Mouse (Mus musculus): ENCODE results near the gene Hexim2. TPM values are rescaled to one million over a fixed set of nuclear protein-coding genes. Genes with fewer than 3 reads are reported as not detected.
A peak's percentile ranks its signal among the peaks of the same experiment; 100 is the strongest.

Gene Hexim2
- polyA plus RNA-seq, 1 experiment from 2014 or later, result 8.8 TPM

DNA sequence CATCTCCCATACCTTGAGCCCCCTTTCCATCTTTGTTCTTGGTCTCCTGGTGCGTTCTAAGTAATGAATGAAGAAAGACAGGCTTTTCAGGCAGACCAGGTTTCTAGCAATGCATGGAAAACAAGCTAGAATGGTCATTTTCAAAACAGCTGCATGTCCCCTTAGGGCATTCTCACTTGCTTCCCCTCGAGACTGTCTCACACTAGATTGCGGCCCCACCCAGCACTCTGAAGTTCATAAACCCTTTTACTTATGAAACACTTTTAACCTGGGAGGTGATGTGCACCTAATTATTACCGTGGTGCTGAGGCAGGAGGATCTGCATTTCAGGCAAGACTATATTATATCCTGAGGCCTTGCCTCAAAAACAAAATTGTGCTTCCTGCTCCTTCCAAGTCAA, 18.5 kb upstream of the Hexim2 start:
- no peaks in the 10 kb centered on the region; the same call in 1 of the 2 replicates for H3K36me3 ChIP-seq
- H3K9me3 ChIP-seq, result no peaks in the 10 kb centered on the region
- no peak overlapping the region for H3K9ac ChIP-seq
- WGBS, result 73% methylated on average over 4 of the region's 4 CpGs
- H3K4me1 ChIP-seq (replicated peaks), result peaks cover 25% of the 10 kb centered on the region
- H3K4me3 ChIP-seq (replicated peaks), result no peak overlapping the region
- ATAC-seq, result no peak
- no peak overlapping the region for H3K27ac ChIP-seq
- H3K4me2 ChIP-seq (replicated peaks), result no peak overlapping the region
- H3K27me3 ChIP-seq (replicated peaks), result no peaks in the 10 kb centered on the region

DNA sequence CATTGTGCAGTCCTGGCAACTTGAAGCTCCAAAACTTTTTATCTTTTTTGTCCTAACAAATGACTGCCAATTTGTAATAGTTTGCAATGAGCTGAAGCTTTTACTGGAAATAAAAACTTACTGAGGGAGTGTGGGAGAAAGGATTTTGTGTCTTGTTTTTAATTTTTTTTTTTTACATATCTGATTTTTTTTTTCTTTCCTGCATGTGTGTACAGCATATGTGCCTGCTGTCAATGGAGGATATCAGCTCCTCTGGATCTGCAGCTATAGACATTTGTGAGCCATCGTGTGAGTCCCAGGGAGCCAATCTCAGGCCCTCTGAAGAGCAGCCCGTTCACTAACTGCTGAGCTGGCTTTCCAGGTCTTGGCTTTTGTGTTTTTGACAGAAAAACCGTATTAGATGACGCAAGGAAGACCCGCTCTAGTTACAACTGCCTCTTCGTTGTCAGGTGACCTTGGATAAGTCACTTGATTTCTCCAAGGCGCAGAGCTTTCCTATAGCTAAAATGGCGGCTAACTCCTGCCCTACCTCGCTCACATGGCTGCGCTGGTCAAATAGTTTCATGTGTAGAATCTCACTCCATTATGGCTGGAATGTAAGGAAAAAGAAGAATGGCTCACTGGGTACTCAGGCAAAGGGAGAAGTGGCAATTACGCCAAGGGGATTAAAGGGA, 17.8 kb upstream of the Hexim2 start:
- Histone ChIP-seq H3K27me3 (replicated peaks) (no peaks in the 10 kb centered on the region), H3K36me3 (no peaks in the 10 kb centered on the region), H3K27ac (peak overlapping the region; percentile 95), H3K4me3 (replicated peaks) (peak overlapping the region; percentile 70), H3K9me3 (no peaks in the 10 kb centered on the region), H3K4me2 (replicated peaks) (peak overlapping the region; percentile 72), H3K4me1 (replicated peaks) (peaks cover 28% of the 10 kb centered on the region), H3K9ac (peak overlapping the region; percentile 90)
- no peak for ATAC-seq
- WGBS, result 88% methylated on average over 11 of the region's 11 CpGs

DNA sequence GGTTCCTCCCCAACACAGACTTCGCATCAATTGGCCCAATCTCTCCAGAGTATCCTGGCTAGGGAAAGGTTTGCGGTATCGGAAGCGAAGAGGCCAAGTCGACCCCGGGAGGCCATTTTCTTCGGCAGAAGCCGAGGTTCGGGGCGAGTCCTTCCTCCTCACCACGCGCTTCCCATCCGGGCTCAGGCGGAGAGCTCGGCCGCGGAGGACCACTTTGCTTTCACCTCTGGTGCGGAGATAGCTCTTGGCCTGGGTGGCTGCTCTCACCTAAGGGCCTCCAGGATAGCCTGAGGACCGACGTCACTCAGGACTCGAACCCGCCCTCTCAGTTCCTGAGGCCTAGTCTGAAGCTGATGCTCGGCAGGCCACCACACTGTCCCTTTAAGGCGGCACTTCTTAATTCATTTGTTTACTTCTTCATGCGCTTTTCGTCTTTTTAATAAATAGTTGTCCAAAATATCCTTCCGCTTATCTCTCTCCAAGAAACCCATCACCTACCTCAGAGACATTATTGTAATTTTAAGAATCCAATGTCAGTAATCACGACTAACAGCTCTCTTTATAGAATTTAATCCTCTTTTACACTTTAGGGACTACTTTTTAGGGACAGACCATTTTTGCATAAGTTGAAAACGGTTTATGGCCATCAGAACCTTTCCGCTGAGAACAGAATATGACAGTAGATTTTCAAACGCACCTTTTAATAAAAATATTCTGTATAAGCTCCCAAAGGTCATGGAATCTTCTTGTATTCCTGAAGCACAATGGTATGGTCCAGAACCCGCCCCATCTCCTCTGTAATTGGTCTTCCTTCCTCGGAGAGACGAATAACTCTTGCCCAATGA, 16.8 kb upstream of the Hexim2 start:
- Histone ChIP-seq H3K9ac (peak overlapping the region; percentile 90), H3K4me2 (replicated peaks) (peak overlapping the region; percentile 72), H3K9me3 (no peaks in the 10 kb centered on the region), H3K27me3 (replicated peaks) (no peaks in the 10 kb centered on the region), H3K4me3 (replicated peaks) (peak overlapping the region; percentile 70), H3K4me1 (replicated peaks) (peaks cover 28% of the 10 kb centered on the region), H3K27ac (peak overlapping the region; percentile 95), H3K36me3 (no peaks in the 10 kb centered on the region)
- WGBS, result under 1% methylated on average over 34 of the region's 34 CpGs
- peak; percentile 73 for ATAC-seq

DNA sequence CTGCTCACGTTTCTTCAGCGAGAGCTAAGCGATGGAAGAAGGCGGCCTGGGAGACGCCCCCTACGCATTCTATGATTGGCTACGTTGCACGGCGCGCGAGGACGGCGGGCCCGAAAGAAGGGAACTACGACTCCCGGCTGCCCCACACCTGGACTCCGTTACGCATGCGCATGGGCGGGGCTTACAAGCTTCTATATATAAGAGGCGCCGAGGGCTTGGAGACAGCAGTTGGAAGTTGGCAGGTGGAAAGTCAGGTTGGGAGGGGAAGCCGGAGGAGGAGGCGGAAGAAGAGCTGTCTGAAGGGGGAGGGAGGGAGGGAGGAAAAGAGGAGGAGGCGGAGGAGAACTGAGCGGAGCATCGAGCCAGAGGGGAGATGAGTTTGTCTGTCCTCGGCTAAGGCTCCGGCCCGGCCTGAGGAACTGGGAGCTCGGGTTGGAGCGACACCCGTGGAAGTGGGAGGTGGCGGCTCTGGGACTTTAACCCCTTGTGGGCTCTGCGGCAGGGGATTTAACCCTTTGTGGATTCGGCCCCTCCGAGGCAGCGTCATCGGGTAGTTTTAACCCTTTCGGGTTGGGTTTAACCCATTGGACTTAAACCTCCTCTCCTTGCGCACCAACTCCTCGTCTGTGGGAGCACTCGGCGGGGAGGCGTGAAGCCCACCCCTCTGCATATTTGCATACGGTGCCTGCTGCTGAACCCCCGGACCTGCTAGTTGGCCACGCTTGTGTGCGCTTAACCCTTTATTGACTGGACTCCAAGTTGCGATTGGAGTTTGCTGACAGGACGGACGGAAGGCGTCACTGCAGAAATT, 16.0 kb upstream of the Hexim2 start, which contains the start of gene Hexim1:
Hexim1 (plus strand) TSS at position 224 of the 811 bp plus-strand sequence.
- peak within 1 kb of the TSS; percentile 91 for H3K4me2 ChIP-seq (replicated peaks)
- WGBS, result under 1% methylated on average over 53 of the region's 53 CpGs

DNA sequence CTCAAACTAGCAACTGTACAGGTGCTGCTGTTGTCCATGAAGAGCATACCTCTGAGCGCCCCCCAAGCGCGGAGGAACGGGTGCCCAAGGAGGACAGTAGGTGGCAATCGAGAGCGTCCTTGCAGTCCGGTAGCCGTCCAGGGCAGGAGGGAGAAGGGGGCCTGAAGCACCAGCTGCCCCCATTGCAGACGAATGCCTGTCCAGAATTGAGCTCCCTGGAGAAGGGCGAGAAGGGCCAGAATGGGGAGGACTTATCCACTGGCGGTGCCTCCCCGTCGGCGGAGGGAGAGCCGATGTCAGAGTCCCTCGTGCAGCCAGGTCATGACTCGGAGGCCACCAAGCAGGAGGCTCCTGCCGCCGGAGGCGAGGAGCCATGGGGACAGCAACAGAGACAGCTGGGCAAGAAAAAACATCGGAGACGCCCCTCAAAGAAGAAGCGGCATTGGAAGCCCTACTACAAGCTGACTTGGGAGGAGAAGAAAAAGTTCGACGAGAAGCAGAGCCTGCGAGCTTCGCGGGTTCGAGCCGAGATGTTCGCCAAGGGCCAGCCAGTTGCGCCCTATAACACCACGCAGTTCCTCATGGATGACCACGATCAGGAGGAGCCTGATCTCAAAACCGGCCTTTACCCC, 15.2 kb upstream of the Hexim2 start:
- H3K4me2 ChIP-seq (replicated peaks), result peak overlapping the region; percentile 91
- H3K9ac ChIP-seq, result peak overlapping the region; percentile 70
- peak; percentile 37 for ATAC-seq
- H3K4me3 ChIP-seq (replicated peaks), result peak overlapping the region; percentile 70
- WGBS, result under 1% methylated on average over 35 of the region's 35 CpGs
- no peaks in the 10 kb centered on the region for H3K36me3 ChIP-seq
- no peaks in the 10 kb centered on the region for H3K9me3 ChIP-seq
- H3K27me3 ChIP-seq (replicated peaks), result no peaks in the 10 kb centered on the region
- peaks cover 20% of the 10 kb centered on the region for H3K4me1 ChIP-seq (replicated peaks)
- peak overlapping the region; percentile 87 for H3K27ac ChIP-seq

More for the DNA sequence above, 16.0 kb upstream of the Hexim2 start, which contains the start of gene Hexim1:
- H3K4me1 ChIP-seq (replicated peaks), result peaks cover 28% of the 10 kb centered on the region
- H3K9me3 ChIP-seq, result no peaks in the 10 kb centered on the region
- H3K27ac ChIP-seq, result peak within 1 kb of the TSS; percentile 95
- no peaks in the 10 kb centered on the region for H3K36me3 ChIP-seq
- peak; percentile 93 for ATAC-seq
- H3K4me3 ChIP-seq (replicated peaks), result peak within 1 kb of the TSS; percentile 70
- no peaks in the 10 kb centered on the region for H3K27me3 ChIP-seq (replicated peaks)
- peak within 1 kb of the TSS; percentile 90 for H3K9ac ChIP-seq

DNA sequence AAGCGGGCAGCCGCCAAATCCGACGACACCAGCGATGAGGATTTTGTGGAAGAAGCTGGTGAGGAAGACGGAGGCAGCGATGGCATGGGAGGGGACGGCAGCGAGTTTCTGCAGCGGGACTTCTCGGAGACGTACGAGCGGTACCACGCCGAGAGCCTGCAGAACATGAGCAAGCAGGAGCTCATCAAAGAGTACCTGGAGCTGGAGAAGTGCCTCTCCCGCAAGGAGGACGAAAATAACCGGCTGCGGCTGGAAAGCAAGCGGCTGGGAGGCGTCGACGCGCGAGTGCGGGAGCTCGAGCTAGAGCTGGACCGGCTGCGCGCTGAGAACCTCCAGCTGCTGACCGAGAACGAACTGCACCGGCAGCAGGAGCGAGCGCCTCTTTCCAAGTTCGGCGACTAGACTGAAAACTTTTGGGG, 14.6 kb upstream of the Hexim2 start:
- H3K36me3 ChIP-seq, result no peaks in the 10 kb centered on the region
- H3K27me3 ChIP-seq (replicated peaks), result no peaks in the 10 kb centered on the region
- H3K27ac ChIP-seq, result peak overlapping the region; percentile 87
- H3K4me3 ChIP-seq (replicated peaks), result peak overlapping the region; percentile 70
- no peak for ATAC-seq
- no peaks in the 10 kb centered on the region for H3K9me3 ChIP-seq
- peak overlapping the region; percentile 91 for H3K4me2 ChIP-seq (replicated peaks)
- WGBS, result under 1% methylated on average over 38 of the region's 38 CpGs
- peaks cover 15% of the 10 kb centered on the region for H3K4me1 ChIP-seq (replicated peaks)
- H3K9ac ChIP-seq, result peak overlapping the region; percentile 70

DNA sequence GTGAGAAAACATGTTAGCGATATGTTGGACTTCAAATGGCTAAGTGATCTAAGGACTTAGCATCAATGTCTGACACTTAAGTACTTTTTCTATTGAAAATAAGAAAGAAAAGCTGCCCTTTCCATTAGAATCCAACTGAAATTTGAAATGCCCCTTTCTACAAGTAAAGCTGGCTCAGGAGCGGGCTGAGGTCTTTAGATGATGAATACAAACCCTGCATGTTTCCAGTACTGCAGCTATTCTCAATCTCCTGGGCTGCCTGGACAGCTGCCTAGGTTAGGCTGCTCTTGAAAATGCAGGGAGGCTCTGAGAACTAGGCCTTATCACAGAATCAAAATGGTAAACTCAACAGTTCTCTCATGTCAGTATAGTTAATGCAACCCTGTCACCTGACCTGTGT, 13.4 kb upstream of the Hexim2 start:
- H3K4me1 ChIP-seq (replicated peaks), result peaks cover 11% of the 10 kb centered on the region
- no peak overlapping the region for H3K4me3 ChIP-seq (replicated peaks)
- no peaks in the 10 kb centered on the region for H3K9me3 ChIP-seq
- 87% methylated on average over 2 of the region's 2 CpGs for WGBS
- H3K27ac ChIP-seq, result no peak overlapping the region
- peak overlapping the region; percentile 91 for H3K4me2 ChIP-seq (replicated peaks)
- H3K27me3 ChIP-seq (replicated peaks), result no peaks in the 10 kb centered on the region
- H3K36me3 ChIP-seq, result no peaks in the 10 kb centered on the region
- no peak overlapping the region for H3K9ac ChIP-seq
- no peak for ATAC-seq

DNA sequence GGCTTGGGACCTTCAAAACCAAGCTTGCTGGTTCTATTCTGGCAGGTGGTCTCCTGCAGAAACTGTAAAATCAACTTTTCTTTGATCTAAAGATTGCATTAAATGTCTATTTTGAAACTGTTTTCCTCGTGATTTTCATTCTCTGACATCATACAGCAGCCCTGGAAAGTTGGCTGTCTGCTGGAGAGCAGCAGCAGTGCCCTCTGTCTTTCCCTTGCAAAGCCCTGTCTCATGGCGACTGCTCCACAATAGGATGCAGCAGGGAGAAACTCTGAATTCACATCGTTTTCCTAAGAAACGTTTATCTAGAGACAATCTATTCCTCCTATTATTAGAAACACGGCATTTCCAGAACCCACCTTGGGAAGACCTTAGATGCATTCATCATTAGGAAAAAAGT, 12.6 kb upstream of the Hexim2 start:
- H3K4me3 ChIP-seq (replicated peaks), result no peak overlapping the region
- whole genome bisulfite sequencing, result 46% methylated on average over 5 of the region's 5 CpGs
- no peak for ATAC-seq

DNA sequence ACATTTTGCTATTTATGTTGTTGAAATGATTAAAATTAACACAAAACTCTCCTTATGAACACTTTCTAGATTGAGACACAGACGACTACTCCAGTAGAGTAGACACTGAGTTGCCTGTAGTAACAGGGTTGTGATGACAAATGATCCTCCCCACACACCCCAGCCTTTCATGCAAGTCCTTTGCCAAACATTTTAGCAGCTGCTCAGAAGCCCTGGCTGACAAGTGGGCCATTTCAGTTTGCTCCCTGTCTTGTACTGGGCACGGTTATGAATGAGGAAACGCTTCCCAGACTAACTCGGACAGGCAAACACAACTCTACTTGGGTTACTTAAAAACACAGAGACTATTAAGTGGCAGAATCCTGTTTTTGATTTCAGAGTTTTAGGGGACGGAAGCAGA, 11.9 kb upstream of the Hexim2 start:
- no peak for ATAC-seq
- no peaks in the 10 kb centered on the region for H3K36me3 ChIP-seq
- H3K4me3 ChIP-seq (replicated peaks), result no peak overlapping the region
- no peaks in the 10 kb centered on the region for H3K9me3 ChIP-seq
- H3K27me3 ChIP-seq (replicated peaks), result no peaks in the 10 kb centered on the region
- peaks cover 7% of the 10 kb centered on the region for H3K4me1 ChIP-seq (replicated peaks)
- 43% methylated on average over 5 of the region's 5 CpGs for WGBS
- no peak overlapping the region for H3K4me2 ChIP-seq (replicated peaks)
- no peak overlapping the region for H3K9ac ChIP-seq
- no peak overlapping the region for H3K27ac ChIP-seq

More for the DNA sequence above, 12.6 kb upstream of the Hexim2 start:
- no peak overlapping the region for H3K27ac ChIP-seq
- H3K4me2 ChIP-seq (replicated peaks), result no peak overlapping the region
- H3K4me1 ChIP-seq (replicated peaks), result peaks cover 8% of the 10 kb centered on the region
- no peaks in the 10 kb centered on the region for H3K27me3 ChIP-seq (replicated peaks)
- no peaks in the 10 kb centered on the region for H3K36me3 ChIP-seq
- H3K9me3 ChIP-seq, result no peaks in the 10 kb centered on the region
- H3K9ac ChIP-seq, result no peak overlapping the region

DNA sequence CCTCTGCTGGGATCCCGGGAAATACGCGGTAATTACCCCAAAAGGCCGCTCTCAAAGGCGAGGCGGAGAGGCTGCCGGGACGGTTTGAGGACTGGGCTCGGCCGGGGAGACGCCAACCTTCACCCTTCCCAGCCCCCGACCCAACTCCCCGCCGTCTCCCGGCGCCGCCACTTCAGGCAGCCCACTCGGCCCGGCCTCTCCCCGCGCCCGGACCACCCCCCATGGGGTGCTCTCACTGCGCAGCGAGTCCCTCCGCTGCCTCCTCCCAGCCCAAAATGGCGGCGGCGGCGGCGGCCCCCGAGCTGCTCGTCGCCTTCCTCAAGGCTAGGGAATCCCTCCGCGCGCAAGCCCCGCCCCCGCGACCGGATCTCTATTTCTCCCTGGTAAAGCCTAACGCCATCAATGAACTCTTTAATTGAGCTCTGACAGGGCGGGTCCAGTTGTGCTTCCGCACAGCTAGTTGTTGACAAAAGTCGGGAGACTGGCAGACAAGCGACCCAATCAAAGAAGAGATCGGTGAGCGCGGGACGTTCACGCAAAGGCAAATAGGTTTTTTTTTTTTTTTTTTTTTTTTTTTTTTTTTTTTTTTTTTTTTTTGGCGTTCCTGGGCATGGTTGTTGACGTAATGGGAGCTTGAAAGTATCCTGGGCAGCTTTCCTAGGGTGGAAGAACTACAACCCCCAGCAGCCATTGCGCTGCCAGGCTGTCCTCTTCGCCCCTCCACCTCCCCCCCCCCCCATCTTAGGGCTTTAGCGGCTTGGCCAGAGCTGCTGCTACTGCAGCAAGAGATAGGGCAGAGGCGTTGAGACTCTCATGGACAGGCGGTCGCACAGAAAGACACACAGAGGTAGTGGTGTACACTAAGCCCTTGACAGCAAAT, 587 bp downstream of the Hexim2 start:
- no peaks in the 10 kb centered on the region for H3K27me3 ChIP-seq (replicated peaks)
- H3K4me1 ChIP-seq (replicated peaks), result peaks cover 20% of the 10 kb centered on the region
- H3K36me3 ChIP-seq, result no peaks in the 10 kb centered on the region
- H3K9ac ChIP-seq, result peak overlapping the region; percentile 98
- peak; percentile 95 for ATAC-seq
- H3K9me3 ChIP-seq, result no peaks in the 10 kb centered on the region
- peak overlapping the region; percentile 96 for H3K27ac ChIP-seq
- WGBS, result under 1% methylated on average over 58 of the region's 58 CpGs
- peak overlapping the region; percentile 67 for H3K4me2 ChIP-seq (replicated peaks)
- peak overlapping the region; percentile 75 for H3K4me3 ChIP-seq (replicated peaks)
